Mouse (Mus musculus): ENCODE results near the gene Aplp2. TPM values are rescaled to one million over a fixed set of nuclear protein-coding genes. Genes with fewer than 3 reads are reported as not detected.

Gene Aplp2
- polyA plus RNA-seq, 1 experiment = 47.3 TPM

DNA sequence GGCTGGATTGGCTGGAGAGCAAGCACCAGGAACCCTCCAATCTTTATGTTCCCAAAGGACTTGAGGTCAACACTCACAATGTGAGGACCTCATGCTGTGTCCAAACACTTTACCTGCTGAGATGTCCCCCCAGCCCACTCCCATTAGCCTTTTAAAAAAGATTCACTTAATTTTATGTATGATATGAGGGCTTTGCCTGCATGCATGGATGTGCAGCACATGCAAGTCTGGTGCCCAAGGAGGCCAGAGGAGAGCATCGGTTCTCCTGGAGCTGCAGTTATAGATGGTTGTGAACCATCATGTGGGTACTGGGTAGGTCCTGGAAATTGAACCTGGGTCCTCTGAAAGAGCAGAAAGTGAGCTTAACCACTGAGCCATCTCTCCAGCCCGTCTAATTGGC is 27.9 kb upstream of the Aplp2 start:
- TF ChIP-seq CTCF (IDR thresholded peaks at IDR 0.05; ENCODE audit: control insufficient read depth, insufficient read depth, insufficient read length) (no peak), USF1 (IDR thresholded peaks at IDR 0.05; ENCODE audit: low read depth) (no peak), FOSL1 (IDR thresholded peaks at IDR 0.05; ENCODE audit: insufficient read depth, low read length, poor library complexity, severe bottlenecking) (no peak), MAX (IDR thresholded peaks at IDR 0.05) (no peak), MYOG (IDR thresholded peaks at IDR 0.05; ENCODE audit: control insufficient read depth, extremely low read depth, insufficient read length) (no peak), MYOD1 (IDR thresholded peaks at IDR 0.05; ENCODE audit: control insufficient read depth, insufficient read length, low read depth) (no peak), CEBPB (IDR thresholded peaks at IDR 0.05; ENCODE audit: low read depth) (no peak)
- Histone ChIP-seq H3K4me3 (ENCODE audit: insufficient read depth, poor library complexity, severe bottlenecking) (no peak overlapping the region), H3K79me2 (ENCODE audit: control insufficient read depth, insufficient read depth) (no peaks in the 10 kb centered on the region), H3K27me3 (ENCODE audit: control insufficient read depth, insufficient read depth, insufficient read length) (no peaks in the 10 kb centered on the region), H3K36me3 (ENCODE audit: control insufficient read depth, insufficient read depth) (no peaks in the 10 kb centered on the region), H3ac (ENCODE audit: control insufficient read depth, insufficient read length, low read depth) (no peak overlapping the region), H3K79me3 (ENCODE audit: low read depth) (no peaks in the 10 kb centered on the region)

DNA sequence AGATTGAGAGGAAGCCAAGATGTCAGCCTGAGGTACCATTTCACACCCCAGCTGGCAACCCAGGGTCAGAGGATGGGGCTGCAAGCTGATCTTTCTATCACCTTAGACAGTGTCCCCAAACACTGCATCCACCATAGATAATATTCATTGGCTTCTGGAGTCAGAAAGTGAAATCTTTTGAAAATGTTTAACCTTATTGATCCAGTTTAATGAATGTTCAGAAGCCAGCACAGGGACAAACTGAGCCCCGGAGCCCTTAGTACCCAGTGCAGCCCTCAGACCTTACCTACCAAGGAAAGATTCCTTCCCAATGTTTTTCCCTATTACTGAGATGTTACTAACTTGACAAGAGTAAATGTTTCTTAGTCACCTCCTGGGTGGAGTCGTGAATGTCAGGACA is 26.9 kb upstream of the Aplp2 start:
- Histone ChIP-seq H3K79me3 (ENCODE audit: low read depth) (no peaks in the 10 kb centered on the region), H3K27me3 (ENCODE audit: control insufficient read depth, insufficient read depth, insufficient read length) (no peaks in the 10 kb centered on the region), H3K4me3 (ENCODE audit: insufficient read depth, poor library complexity, severe bottlenecking) (no peak overlapping the region), H3K36me3 (ENCODE audit: control insufficient read depth, insufficient read depth) (no peaks in the 10 kb centered on the region), H3K79me2 (ENCODE audit: control insufficient read depth, insufficient read depth) (no peaks in the 10 kb centered on the region), H3ac (ENCODE audit: control insufficient read depth, insufficient read length, low read depth) (no peak overlapping the region)
- TF ChIP-seq CEBPB (IDR thresholded peaks at IDR 0.05; ENCODE audit: low read depth) = no peak

DNA sequence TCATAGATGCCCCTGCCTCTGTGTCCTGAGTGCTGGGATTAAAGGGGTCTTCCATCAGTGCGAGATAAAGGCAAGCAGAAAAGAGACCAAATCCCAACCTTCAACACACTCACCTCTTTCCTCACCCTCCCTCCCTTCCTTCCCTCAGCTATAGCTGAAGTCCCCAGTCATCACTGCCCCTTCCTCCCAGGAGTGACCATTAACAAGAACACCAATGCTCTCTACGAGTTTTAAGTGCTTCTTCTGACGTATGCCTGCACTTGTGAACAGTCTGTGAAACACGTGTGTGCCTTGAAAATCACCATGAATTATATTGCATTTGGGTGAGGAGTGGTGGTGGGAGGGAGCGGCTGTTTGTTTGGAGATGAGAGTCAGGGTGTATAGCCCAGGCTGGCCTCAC is 24.5 kb upstream of the Aplp2 start:
- Histone ChIP-seq H3K4me3 (ENCODE audit: insufficient read depth, poor library complexity, severe bottlenecking) (no peak overlapping the region), H3K36me3 (ENCODE audit: control insufficient read depth, insufficient read depth) (no peaks in the 10 kb centered on the region), H3ac (ENCODE audit: control insufficient read depth, insufficient read length, low read depth) (no peak overlapping the region), H3K27me3 (ENCODE audit: control insufficient read depth, insufficient read depth, insufficient read length) (no peaks in the 10 kb centered on the region), H3K79me3 (ENCODE audit: low read depth) (no peaks in the 10 kb centered on the region), H3K79me2 (ENCODE audit: control insufficient read depth, insufficient read depth) (no peaks in the 10 kb centered on the region)
- no peak for TF ChIP-seq MYOG (IDR thresholded peaks at IDR 0.05; ENCODE audit: control insufficient read depth, extremely low read depth, insufficient read length)
- TF ChIP-seq FOSL1 (IDR thresholded peaks at IDR 0.05; ENCODE audit: insufficient read depth, low read length, poor library complexity, severe bottlenecking) = no peak
- TF ChIP-seq CTCF (IDR thresholded peaks at IDR 0.05; ENCODE audit: control insufficient read depth, insufficient read depth, insufficient read length) = no peak
- no peak for TF ChIP-seq CEBPB (IDR thresholded peaks at IDR 0.05; ENCODE audit: low read depth)
- no peak for TF ChIP-seq USF1 (IDR thresholded peaks at IDR 0.05; ENCODE audit: low read depth)
- TF ChIP-seq MYOD1 (IDR thresholded peaks at IDR 0.05; ENCODE audit: control insufficient read depth, insufficient read length, low read depth) = no peak
- no peak for TF ChIP-seq MAX (IDR thresholded peaks at IDR 0.05)

DNA sequence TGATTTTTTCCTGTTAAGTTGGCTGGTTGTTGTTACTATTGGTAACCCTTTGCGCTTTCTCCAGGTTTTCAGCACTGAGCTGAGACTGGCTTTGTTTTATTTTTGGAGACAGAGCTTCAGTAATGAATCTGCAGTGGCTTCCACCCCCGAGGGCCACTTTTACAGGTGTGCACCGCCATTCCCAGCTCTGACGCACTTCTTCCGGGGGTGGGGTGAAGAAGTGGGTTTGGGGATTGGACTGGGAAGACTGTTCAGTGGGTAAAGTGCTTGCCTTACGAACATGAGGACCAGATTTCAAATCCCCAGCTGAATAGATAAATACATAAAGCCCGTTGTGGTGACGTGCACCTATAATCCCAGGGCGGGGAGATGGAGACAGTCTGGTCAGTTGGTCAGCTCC is 23.9 kb upstream of the Aplp2 start:
- H3ac ChIP-seq (ENCODE audit: control insufficient read depth, insufficient read length, low read depth) = no peak overlapping the region
- H3K4me3 ChIP-seq (ENCODE audit: insufficient read depth, poor library complexity, severe bottlenecking) = no peak overlapping the region
- H3K27me3 ChIP-seq (ENCODE audit: control insufficient read depth, insufficient read depth, insufficient read length) = no peaks in the 10 kb centered on the region
- H3K36me3 ChIP-seq (ENCODE audit: control insufficient read depth, insufficient read depth) = no peaks in the 10 kb centered on the region
- no peaks in the 10 kb centered on the region for H3K79me3 ChIP-seq (ENCODE audit: low read depth)
- TF ChIP-seq MYOD1 (IDR thresholded peaks at IDR 0.05; ENCODE audit: control insufficient read depth, insufficient read length, low read depth) = no peak
- no peak for TF ChIP-seq USF1 (IDR thresholded peaks at IDR 0.05; ENCODE audit: low read depth)
- no peak for TF ChIP-seq MYOG (IDR thresholded peaks at IDR 0.05; ENCODE audit: control insufficient read depth, extremely low read depth, insufficient read length)
- no peak for TF ChIP-seq CEBPB (IDR thresholded peaks at IDR 0.05; ENCODE audit: low read depth)
- no peak for TF ChIP-seq CTCF (IDR thresholded peaks at IDR 0.05; ENCODE audit: control insufficient read depth, insufficient read depth, insufficient read length)
- no peak for TF ChIP-seq FOSL1 (IDR thresholded peaks at IDR 0.05; ENCODE audit: insufficient read depth, low read length, poor library complexity, severe bottlenecking)
- no peak for TF ChIP-seq MAX (IDR thresholded peaks at IDR 0.05)
- no peaks in the 10 kb centered on the region for H3K79me2 ChIP-seq (ENCODE audit: control insufficient read depth, insufficient read depth)

DNA sequence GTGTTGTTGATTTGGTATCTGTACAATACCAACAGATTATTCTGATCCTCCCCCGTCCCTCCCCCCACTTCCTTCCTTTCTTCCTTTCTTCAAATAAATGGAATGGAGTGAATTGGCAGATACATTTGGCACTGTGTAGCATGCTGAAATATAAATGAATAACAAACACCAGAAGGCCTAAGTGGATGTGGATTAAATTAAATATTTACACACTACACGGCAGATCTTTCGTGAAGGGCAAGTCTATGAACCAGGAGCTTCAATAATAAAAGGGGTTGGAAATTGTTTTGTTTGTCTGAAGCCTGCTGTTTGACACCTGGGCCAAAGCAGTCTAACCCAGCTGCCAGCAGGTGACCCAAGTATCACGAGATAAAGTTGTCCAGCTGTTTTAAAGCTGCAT is 23.4 kb upstream of the Aplp2 start:
- TF ChIP-seq CTCF (IDR thresholded peaks at IDR 0.05; ENCODE audit: control insufficient read depth, insufficient read depth, insufficient read length) (no peak), FOSL1 (IDR thresholded peaks at IDR 0.05; ENCODE audit: insufficient read depth, low read length, poor library complexity, severe bottlenecking) (no peak), CEBPB (IDR thresholded peaks at IDR 0.05; ENCODE audit: low read depth) (no peak), MAX (IDR thresholded peaks at IDR 0.05) (no peak), USF1 (IDR thresholded peaks at IDR 0.05; ENCODE audit: low read depth) (no peak), MYOG (IDR thresholded peaks at IDR 0.05; ENCODE audit: control insufficient read depth, extremely low read depth, insufficient read length) (no peak), MYOD1 (IDR thresholded peaks at IDR 0.05; ENCODE audit: control insufficient read depth, insufficient read length, low read depth) (no peak)
- no peaks in the 10 kb centered on the region for H3K79me2 ChIP-seq (ENCODE audit: control insufficient read depth, insufficient read depth)
- no peaks in the 10 kb centered on the region for H3K27me3 ChIP-seq (ENCODE audit: control insufficient read depth, insufficient read depth, insufficient read length)
- H3K36me3 ChIP-seq (ENCODE audit: control insufficient read depth, insufficient read depth) = no peaks in the 10 kb centered on the region
- H3ac ChIP-seq (ENCODE audit: control insufficient read depth, insufficient read length, low read depth) = no peak overlapping the region
- no peaks in the 10 kb centered on the region for H3K79me3 ChIP-seq (ENCODE audit: low read depth)
- H3K4me3 ChIP-seq (ENCODE audit: insufficient read depth, poor library complexity, severe bottlenecking) = no peak overlapping the region

DNA sequence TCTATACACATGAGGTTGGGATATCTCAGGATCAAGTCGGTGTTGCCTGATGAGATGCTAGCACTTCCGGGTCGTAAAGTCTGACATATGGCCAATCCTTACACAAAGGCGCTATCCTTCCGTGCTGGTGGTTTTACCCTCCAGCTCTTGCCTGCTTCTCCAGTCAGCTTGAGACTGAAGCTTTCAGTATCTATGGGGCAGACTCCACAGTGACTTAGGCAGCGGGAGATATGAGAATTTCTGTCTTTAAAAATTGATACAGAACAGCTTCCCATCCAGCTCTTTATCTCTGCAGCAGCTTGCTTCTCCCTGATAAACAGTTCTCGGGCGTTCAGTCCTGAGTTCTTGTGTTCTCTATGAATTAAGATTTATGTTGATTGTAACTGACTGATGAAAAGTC is 14.9 kb upstream of the Aplp2 start:
- Histone ChIP-seq H3ac (ENCODE audit: control insufficient read depth, insufficient read length, low read depth) (no peak overlapping the region), H3K4me3 (ENCODE audit: insufficient read depth, poor library complexity, severe bottlenecking) (no peak overlapping the region), H3K36me3 (ENCODE audit: control insufficient read depth, insufficient read depth) (no peaks in the 10 kb centered on the region), H3K79me3 (ENCODE audit: low read depth) (no peaks in the 10 kb centered on the region), H3K27me3 (ENCODE audit: control insufficient read depth, insufficient read depth, insufficient read length) (no peaks in the 10 kb centered on the region), H3K79me2 (ENCODE audit: control insufficient read depth, insufficient read depth) (no peaks in the 10 kb centered on the region)
- TF ChIP-seq MYOG (IDR thresholded peaks at IDR 0.05; ENCODE audit: control insufficient read depth, extremely low read depth, insufficient read length) (no peak), MYOD1 (IDR thresholded peaks at IDR 0.05; ENCODE audit: control insufficient read depth, insufficient read length, low read depth) (no peak), MAX (IDR thresholded peaks at IDR 0.05) (no peak), FOSL1 (IDR thresholded peaks at IDR 0.05; ENCODE audit: insufficient read depth, low read length, poor library complexity, severe bottlenecking) (no peak), CTCF (IDR thresholded peaks at IDR 0.05; ENCODE audit: control insufficient read depth, insufficient read depth, insufficient read length) (no peak), USF1 (IDR thresholded peaks at IDR 0.05; ENCODE audit: low read depth) (no peak), CEBPB (IDR thresholded peaks at IDR 0.05; ENCODE audit: low read depth) (no peak)

Data from C2C12 (cell line).